Comparison of ENCODE assay signal across 8 mouse cellular contexts in the genomic region with DNA sequence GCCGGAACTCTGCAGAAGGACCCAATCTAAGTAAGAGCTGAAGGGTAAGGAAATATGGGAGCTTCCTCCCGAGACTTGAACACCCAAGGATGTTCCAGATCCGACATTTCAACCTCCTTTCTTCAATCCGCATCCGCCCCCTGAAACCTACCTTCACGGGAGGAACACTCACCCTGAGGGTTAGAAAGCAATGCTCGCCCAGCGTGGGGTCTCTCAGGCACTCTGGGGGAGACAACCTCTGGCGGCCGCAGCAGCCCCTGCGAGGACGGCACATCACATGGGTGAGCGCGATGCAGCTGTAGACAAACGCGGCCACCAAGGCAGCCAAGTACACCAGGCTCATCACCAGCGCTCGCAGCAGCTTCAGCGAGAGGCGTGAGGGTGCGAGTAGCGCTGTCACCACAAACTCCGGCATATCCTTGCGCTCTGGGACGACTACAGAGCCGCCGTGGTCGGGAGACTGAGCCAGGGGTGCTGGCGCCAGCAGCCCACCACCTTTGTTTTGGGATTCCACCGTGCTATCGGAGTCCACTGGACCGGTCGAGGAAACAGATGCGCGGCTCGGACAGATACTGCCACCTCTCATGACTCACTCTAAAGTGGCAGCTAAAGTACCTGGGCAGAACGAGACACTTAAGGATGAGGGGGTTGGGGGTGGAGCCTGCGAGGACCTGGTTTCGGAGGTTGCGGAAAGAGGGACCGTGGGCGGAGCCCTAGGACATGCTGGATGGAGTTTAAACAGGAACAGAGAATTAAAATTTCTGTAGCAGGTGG. TPM values are rescaled to one million over a fixed set of nuclear protein-coding genes. Genes with fewer than 3 reads are reported as not detected.
A peak's percentile ranks its signal among the peaks of the same experiment; 100 is the strongest.
DNase-seq lines count a peak whose midpoint lies in the region; ATAC-seq lines count a peak whose summit lies in the region.

Gene Ephx3, minus strand, starts transcription at position 687 of the 774 bp plus-strand sequence.

- H3K27ac ChIP-seq in brown adipose tissue, adult 24 weeks (replicated peaks; ENCODE audit: low read depth, low read length) = 0 out of 2 replicates have a peak within 1 kb of the TSS, but pooled peaks have one; percentile 15
- no peak within 1 kb of the TSS for H3K27ac ChIP-seq in hindbrain, embryonic 15.5 days (replicated peaks)
- H3K27ac ChIP-seq in stomach, embryonic 14.5 days (ENCODE audit: low read length) = no peak within 1 kb of the TSS

- 7% methylated on average over 42 of the region's 42 CpGs for WGBS in hindbrain, embryonic 15.5 days
- 7% methylated on average over 42 of the region's 42 CpGs for WGBS in stomach, embryonic 14.5 days

- peak within 1 kb of the TSS; percentile 92 for H3K4me2 ChIP-seq in hindbrain, embryonic 15.5 days
- peak within 1 kb of the TSS; percentile 58 for H3K4me2 ChIP-seq in stomach, embryonic 14.5 days (replicated peaks; ENCODE audit: low read depth, low read length)

- H3K9ac ChIP-seq in hindbrain, embryonic 15.5 days = peak within 1 kb of the TSS; percentile 33
- no peak within 1 kb of the TSS for H3K9ac ChIP-seq in stomach, embryonic 14.5 days (replicated peaks; ENCODE audit: low read depth, low read length)

- H3K36me3 ChIP-seq in hindbrain, embryonic 15.5 days = no peaks in the 10 kb centered on the region
- H3K36me3 ChIP-seq in stomach, embryonic 14.5 days (ENCODE audit: control insufficient read depth, insufficient read depth, low read length) = no peaks in the 10 kb centered on the region

- peaks cover 15% of the 10 kb centered on the region for H3K27me3 ChIP-seq in hindbrain, embryonic 15.5 days
- H3K27me3 ChIP-seq in stomach, embryonic 14.5 days (ENCODE audit: control insufficient read depth, insufficient read depth, low read length) = no peaks in the 10 kb centered on the region

- peak; percentile 77 for ATAC-seq in hindbrain, embryonic 15.5 days (ENCODE audit: low FRiP score, low read depth)
- no peak for ATAC-seq in stomach, embryonic 14.5 days (ENCODE audit: insufficient number of reproducible peaks, insufficient read depth, low FRiP score, low read depth)

- H3K4me1 ChIP-seq in brown adipose tissue, adult 24 weeks (ENCODE audit: control insufficient read depth, insufficient read depth, insufficient read length, low read length) = peaks cover 7% of the 10 kb centered on the region
- peaks cover 11% of the 10 kb centered on the region for H3K4me1 ChIP-seq in hindbrain, embryonic 15.5 days (replicated peaks)
- 0 out of 2 replicates have a peak, but pooled peaks cover 3% of the 10 kb centered on the region for H3K4me1 ChIP-seq in stomach, embryonic 14.5 days (ENCODE audit: control insufficient read depth, insufficient read depth, low read length)

- DNase-seq in heart, adult 11 months = peak; percentile 91
- DNase-seq in heart, postnatal 36 days = no peak
- peak; percentile 52 for DNase-seq in lung, postnatal 25 days (ENCODE audit: low spot score)
- DNase-seq in urinary bladder, postnatal 14 days (ENCODE audit: low spot score) = no peak
- no peak for DNase-seq in frontal cortex, adult 2 months (ENCODE audit: extremely low spot score in 1 of 2, low spot score in 1 of 2)

- H3K9me3 ChIP-seq in hindbrain, embryonic 15.5 days = no peaks in the 10 kb centered on the region
- no peaks in the 10 kb centered on the region for H3K9me3 ChIP-seq in stomach, embryonic 14.5 days (ENCODE audit: control insufficient read depth, low read depth, low read length)

- peak within 1 kb of the TSS; percentile 47 for H3K4me3 ChIP-seq in brown adipose tissue, adult 24 weeks (ENCODE audit: insufficient read depth, low read depth, low read length)
- peak within 1 kb of the TSS; percentile 43 for H3K4me3 ChIP-seq in hindbrain, embryonic 15.5 days
- peak within 1 kb of the TSS; percentile 24 for H3K4me3 ChIP-seq in stomach, embryonic 14.5 days (ENCODE audit: low read depth, low read length)

- intact Hi-C loops in heart, postnatal 36 days (cut with DNase I) = no loop called here

RNA-seq across cellular contexts. Expression of gene Ephx3, which starts in this region (rescaled TPM):
- total RNA-seq in heart, postnatal 36 days (2021) = under 1 TPM; 0.92 to 0.97 TPM
- polyA plus RNA-seq in brown adipose tissue, adult 24 weeks (2012; ENCODE audit: insufficient read depth, insufficient read length, missing spikeins) = not detected in 2 replicates
- 0.19 and 0.39 TPM in 2 replicates for polyA plus RNA-seq in hindbrain, embryonic 15.5 days (2015; fragmentation: Nextera tagmentation; extraction: Ambion mirVana)
- 0.16 and 0.42 TPM in 2 replicates for polyA plus RNA-seq in stomach, embryonic 14.5 days (2014; fragmentation: Nextera tagmentation; extraction: Ambion mirVana)
- 0.63 and 1.3 TPM in 2 replicates for polyA plus RNA-seq in frontal cortex, adult 2 months (2012; rRNA removed)

Comparison
In these comparisons a context has a peak if more than half of its experiments do, and no peak if none do; other contexts are left out.
1. DNase-seq: peak in heart, adult 11 months (single experiment) and lung, postnatal 25 days (single experiment); none in heart, postnatal 36 days (0 of 2), urinary bladder, postnatal 14 days (single experiment) and frontal cortex, adult 2 months (0 of 2).
2. Peak in ATAC-seq, H3K4me3 ChIP-seq, H3K9ac ChIP-seq and H3K4me2 ChIP-seq in hindbrain, embryonic 15.5 days; RNA of the gene not detected or under 1 TPM.
3. Peak in every context shown above with its lines, with median percentiles within 50 percentile points of each other: H3K4me3 ChIP-seq.